Mouse (Mus musculus) heart, postnatal 10 days (tissue): ENCODE results near the gene Maneal. TPM values are rescaled to one million over a fixed set of nuclear protein-coding genes. Genes with fewer than 3 reads are reported as not detected.

Experiments
- DNase-seq, 2 experiments: peaks; one replicate each; pipeline ENCODE4 v3.0.0; 2021
- intact Hi-C: fragments of 180-260 bp; cut with DNase I; formaldehyde crosslinking; loops from one replicate; pipeline ENCODE4 v1.15.1; 2025
- total RNA-seq, 2 experiments: library from RNA; stranded (reverse); gene quantifications; 2 replicates each; pipeline ENCODE4 v1.2.3; 2021

The Maneal gene
- total RNA-seq, 2 experiments from 2014 or later = 0.10 to 0.22 TPM

- DNase-seq = peak; percentile 96
- intact Hi-C loops = no loop called here
Measured at GRCm38 (mm10) chr4:124850261-124850913, 11.6 kb downstream of the Maneal start, which contains the start of gene Yrdc. Gene Yrdc, plus strand, starts transcription at chr4:124850679.

- intact Hi-C loops = loop anchor here (5.0 kb wide), 1 partner anchor 137 kb away; the partner anchor contains the start of gene Sf3a3
Measured at GRCm38 (mm10) chr4:124849631-124850260, 12.2 kb downstream of the Maneal start.

GRCm38 (mm10) chr4:124847573-124847972, 14.4 kb downstream of the Maneal start:
- peak; percentile 86 to 91 for DNase-seq
- intact Hi-C loops = loop anchor here (1.0 to 5.0 kb wide), 2 partner anchors 45 to 135 kb away; partner anchors contain the start of genes Mtf1 and Sf3a3

More at GRCm38 (mm10) chr4:124849631-124850260, 12.2 kb downstream of the Maneal start:
- peak; percentile 66 to 67 for DNase-seq

GRCm38 (mm10) chr4:124843493-124843892, 18.5 kb downstream of the Maneal start:
- peak; percentile 19 to 51 for DNase-seq
- intact Hi-C loops = no loop called here

- intact Hi-C loops = no loop called here
- DNase-seq = no peak
Measured at GRCm38 (mm10) chr4:124840998-124841397, 21.0 kb downstream of the Maneal start.

GRCm38 (mm10) chr4:124838035-124838700, 23.8 kb downstream of the Maneal start:
- intact Hi-C loops = no loop called here
- DNase-seq = no peak

- DNase-seq = no peak
- intact Hi-C loops = no loop called here
Measured at GRCm38 (mm10) chr4:124832796-124833195, 29.2 kb downstream of the Maneal start.

- intact Hi-C loops = no loop called here
- DNase-seq = no peak
Measured at GRCm38 (mm10) chr4:124829671-124830070, 32.3 kb downstream of the Maneal start.

- intact Hi-C loops = no loop called here
- no peak for DNase-seq
Measured at GRCm38 (mm10) chr4:124825371-124825965, 36.5 kb downstream of the Maneal start.

- intact Hi-C loops = no loop called here
- DNase-seq = no peak
Measured at GRCm38 (mm10) chr4:124824967-124825366, 37.0 kb downstream of the Maneal start.

GRCm38 (mm10) chr4:124818832-124819231, 43.1 kb downstream of the Maneal start:
- intact Hi-C loops = no loop called here

GRCm38 (mm10) chr4:124817803-124818202, 44.2 kb downstream of the Maneal start:
- intact Hi-C loops = no loop called here
- DNase-seq = peak; percentile 59 to 62

More at GRCm38 (mm10) chr4:124818832-124819231, 43.1 kb downstream of the Maneal start:
- DNase-seq = no peak

- peak; percentile 26 to 43 for DNase-seq
- intact Hi-C loops = no loop called here
Measured at GRCm38 (mm10) chr4:124815901-124816300, 46.1 kb downstream of the Maneal start.

- intact Hi-C loops = no loop called here
Measured at GRCm38 (mm10) chr4:124811347-124811975, 50.5 kb downstream of the Maneal start.

GRCm38 (mm10) chr4:124810056-124810455, 51.9 kb downstream of the Maneal start:
- no peak for DNase-seq
- intact Hi-C loops = no loop called here

More at GRCm38 (mm10) chr4:124811347-124811975, 50.5 kb downstream of the Maneal start:
- peak; percentile 15 to 21 for DNase-seq

GRCm38 (mm10) chr4:124809136-124809883, 52.7 kb downstream of the Maneal start:
- intact Hi-C loops = no loop called here

GRCm38 (mm10) chr4:124808511-124808910, 53.5 kb downstream of the Maneal start:
- DNase-seq = peak; percentile 8 to 13
- intact Hi-C loops = no loop called here

More at GRCm38 (mm10) chr4:124809136-124809883, 52.7 kb downstream of the Maneal start:
- DNase-seq = no peak
